Mouse (Mus musculus) bone marrow, adult 2 months (tissue): ENCODE data around the gene Rps28.

ENCODE experiments used
- CTCF ChIP-seq: fragments of 200-500 bp; IDR thresholded peaks from 2 replicates; pipeline ENCODE4 v1.5.1; 2011; ENCODE audit warnings: low read length, control low read depth; ENCODE audit not compliant: control insufficient read depth, insufficient read depth
- POLR2A ChIP-seq: fragments of 200-500 bp; IDR thresholded peaks from 2 replicates; pipeline ENCODE4 v1.6.1; 2011; ENCODE audit warnings: low read depth, mild to moderate bottlenecking, control low read depth, low read length, borderline replicate concordance; ENCODE audit not compliant: control insufficient read depth

- TF ChIP-seq CTCF = no peak
- no peak for TF ChIP-seq POLR2A
Measured at GRCm38 (mm10) chr17:33773426-33773825, 50.9 kb downstream of the Rps28 start.
